Mouse (Mus musculus) gastrocnemius, postnatal 14 days (tissue): ENCODE data around the gene Prkcg. TPM values are rescaled to one million over a fixed set of nuclear protein-coding genes. Genes with fewer than 3 reads are reported as not detected.
"Not testable (repeated sequence)": the region's sequence is repeated elsewhere in the genome, so short reads cannot be mapped to it uniquely, and the experiment has no call there.

ENCODE experiments used
- DNase-seq: peaks from one replicate; pipeline ENCODE4 v3.0.0; 2021; ENCODE audit warnings: mixed read lengths
- intact Hi-C: fragments of 180-260 bp; cut with DNase I; formaldehyde crosslinking; loops from one replicate; pipeline ENCODE4 v1.15.1; 2025; ENCODE audit warnings: low total_unique reads
- long read RNA-seq, 2 experiments: library from polyadenylated mRNA; stranded (forward); transcript quantifications; one replicate each; pipeline ENCODE4 v2.0.0; 2021
- total RNA-seq, 2 experiments: library from RNA; stranded (reverse); gene quantifications; 2 replicates each; pipeline ENCODE4 v1.2.3; 2021

The Prkcg gene
- 1 to 10 TPM; 2.1 to 2.3 TPM for total RNA-seq
- long read RNA-seq, experiment 1, partial matches to known transcripts, result 0 of 2 reads
- long read RNA-seq, experiment 1, other reads (novel, unspliced or antisense), result 2 of 2 reads
- long read RNA-seq, experiment 2, partial matches to known transcripts, result 0 of 1 reads
- long read RNA-seq, experiment 2, other reads (novel, unspliced or antisense), result 1 of 1 reads

- intact Hi-C loops, result no loop called here
- DNase-seq, result peak; percentile 84
Observed at GRCm38 (mm10) chr7:3288976-3289970, at the start of gene Prkcg, which contains the start of gene Myadm. Gene Prkcg (plus strand): TSS chr7:3289179. Gene Myadm (plus strand): TSS chr7:3289080.

GRCm38 (mm10) chr7:3239193-3239592 lies 49.8 kb upstream of the Prkcg start:
- no peak for DNase-seq
- intact Hi-C loops, result no loop called here

GRCm38 (mm10) chr7:3260701-3261100 lies 28.3 kb upstream of the Prkcg start:
- intact Hi-C loops, result no loop called here

GRCm38 (mm10) chr7:3261446-3261845 lies 27.5 kb upstream of the Prkcg start:
- no peak for DNase-seq
- intact Hi-C loops, result no loop called here

More at GRCm38 (mm10) chr7:3260701-3261100, 28.3 kb upstream of the Prkcg start:
- no peak for DNase-seq

- intact Hi-C loops, result no loop called here
- DNase-seq, result peak; percentile 30
Observed at GRCm38 (mm10) chr7:3262789-3263188, 26.2 kb upstream of the Prkcg start.

DNA sequence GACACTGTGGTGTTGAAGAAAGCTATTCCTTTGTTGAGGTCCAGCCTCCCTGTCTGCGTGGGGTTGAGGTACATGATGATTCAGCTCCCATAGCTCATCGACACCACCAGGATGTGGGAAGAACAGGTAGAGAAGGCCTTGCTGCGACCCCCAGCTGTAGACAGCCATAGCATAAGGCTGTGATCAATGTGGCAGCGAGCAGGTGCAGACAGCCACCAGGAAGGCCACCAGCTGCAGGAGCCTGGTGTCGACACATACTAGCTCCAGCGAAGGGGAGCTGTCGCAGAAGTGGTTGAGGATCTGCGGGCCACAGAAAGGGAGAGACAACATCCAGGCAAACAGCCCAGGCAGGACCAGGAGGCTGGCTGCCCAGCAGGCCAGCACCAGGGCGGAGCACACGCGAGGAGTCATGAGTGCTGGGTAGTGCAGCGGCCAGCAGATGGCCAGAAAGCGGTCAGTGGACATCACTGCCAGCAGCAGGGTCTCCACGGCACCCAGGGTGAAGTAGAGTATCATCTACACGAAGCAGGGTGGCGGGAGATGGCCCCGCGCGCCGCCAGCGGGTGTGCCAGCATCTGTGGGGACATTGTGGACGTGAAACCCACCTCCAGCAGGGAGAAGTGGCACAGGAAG lies 24.5 kb upstream of the Prkcg start:
- no peak for DNase-seq
- intact Hi-C loops, result no loop called here

- DNase-seq, result no peak
- intact Hi-C loops, result no loop called here
Observed at GRCm38 (mm10) chr7:3265311-3265710, 23.7 kb upstream of the Prkcg start.

GRCm38 (mm10) chr7:3267261-3267660 lies 21.7 kb upstream of the Prkcg start:
- intact Hi-C loops, result no loop called here
- no peak for DNase-seq

DNA sequence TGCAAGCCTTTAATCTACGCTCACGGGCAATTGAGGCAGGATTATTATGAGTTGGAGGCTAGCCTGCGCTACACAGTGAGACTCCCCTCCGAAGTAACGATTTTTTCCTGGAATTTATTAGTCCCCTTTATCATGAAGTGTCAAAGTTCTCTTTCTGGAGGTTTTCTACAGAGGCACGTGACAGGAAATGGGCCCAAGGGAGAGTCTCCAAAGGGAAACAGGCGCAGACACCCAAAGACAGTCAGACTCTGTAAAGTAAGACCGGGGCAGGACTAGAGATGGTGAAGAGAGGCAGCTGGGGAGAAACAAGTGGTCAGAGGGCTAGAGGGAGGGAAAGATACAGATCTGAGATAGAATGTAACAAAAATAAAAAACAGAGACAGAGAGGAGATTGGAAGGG lies 21.1 kb upstream of the Prkcg start:
- DNase-seq, result no peak
- intact Hi-C loops, result no loop called here

GRCm38 (mm10) chr7:3268291-3268690 lies 20.7 kb upstream of the Prkcg start:
- intact Hi-C loops, result no loop called here
- DNase-seq, result no peak

DNA sequence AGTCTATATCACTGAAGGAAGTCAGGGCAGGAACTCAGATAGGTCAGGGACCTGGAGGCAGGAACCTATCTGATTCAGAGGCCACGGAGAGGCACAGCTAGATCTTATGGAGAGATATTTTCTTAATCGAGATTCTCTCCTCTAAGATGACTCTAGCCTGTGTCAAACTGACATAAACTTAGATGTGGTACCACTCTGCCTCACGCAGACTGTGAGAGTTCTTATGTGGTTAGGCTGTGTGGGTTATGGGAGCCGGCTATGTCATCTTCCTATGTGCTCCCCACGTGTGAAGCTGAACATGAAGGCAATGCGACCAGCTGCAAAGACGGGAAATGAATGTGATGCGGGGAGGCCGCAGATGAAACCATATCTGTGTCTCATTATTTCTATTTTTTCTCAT lies 16.8 kb upstream of the Prkcg start:
- intact Hi-C loops, result no loop called here

DNA sequence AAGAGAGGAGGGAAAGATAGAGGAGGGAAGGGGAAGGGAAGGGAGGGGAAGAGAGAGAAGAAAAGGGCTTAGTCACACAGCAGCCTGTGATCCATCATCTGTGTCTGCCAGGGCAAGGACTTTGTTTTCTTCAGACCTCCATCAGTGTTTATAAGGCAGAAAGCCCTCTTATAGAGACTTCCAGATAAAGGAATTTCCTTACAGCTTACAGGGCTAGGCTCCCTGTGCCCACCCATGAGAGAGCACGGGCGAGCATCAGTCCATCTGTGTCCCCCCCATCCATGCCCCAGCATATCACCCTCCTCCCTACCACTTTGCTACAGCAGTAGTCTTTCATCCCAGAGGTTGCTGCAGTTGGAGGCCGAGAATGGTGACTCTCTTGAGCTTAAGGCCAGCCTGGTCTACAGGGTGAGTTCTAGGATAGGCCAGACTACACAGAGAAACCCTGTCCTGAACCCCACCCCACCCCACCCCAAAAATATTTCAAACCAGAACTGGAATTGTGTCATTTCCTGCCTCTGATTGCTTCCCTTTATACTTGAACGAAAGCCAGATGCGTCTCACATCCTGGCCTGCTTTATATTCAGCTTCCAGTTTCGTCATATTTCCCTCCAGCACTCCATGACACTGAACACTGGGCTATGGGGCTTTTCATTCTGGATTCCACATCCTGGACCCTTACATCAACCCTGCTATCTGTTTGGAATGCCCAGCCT lies 13.4 kb upstream of the Prkcg start:
- intact Hi-C loops, result no loop called here
- no peak for DNase-seq

More for the DNA sequence above, 16.8 kb upstream of the Prkcg start:
- DNase-seq, result no peak

DNA sequence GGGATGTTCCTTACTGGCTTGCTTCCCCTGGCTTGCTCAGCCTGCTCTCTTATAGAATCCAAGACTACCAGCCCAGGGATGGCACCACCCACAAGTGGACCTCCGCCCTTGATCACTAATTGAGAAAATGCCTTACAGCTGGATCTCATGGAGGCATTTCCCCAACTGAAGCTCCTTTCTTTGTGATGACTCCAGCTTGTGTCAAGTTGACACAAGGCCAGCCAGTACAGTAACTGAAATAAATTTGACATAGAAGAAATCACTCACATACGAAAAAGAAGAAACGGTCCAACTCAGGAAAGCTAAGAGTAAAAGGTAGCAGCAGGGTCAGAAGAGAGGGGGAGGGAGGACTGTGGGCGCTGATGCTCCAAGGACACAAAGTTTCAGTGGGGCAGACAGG lies 12.2 kb upstream of the Prkcg start:
- intact Hi-C loops, DNase-seq: not testable (repeated sequence)

DNA sequence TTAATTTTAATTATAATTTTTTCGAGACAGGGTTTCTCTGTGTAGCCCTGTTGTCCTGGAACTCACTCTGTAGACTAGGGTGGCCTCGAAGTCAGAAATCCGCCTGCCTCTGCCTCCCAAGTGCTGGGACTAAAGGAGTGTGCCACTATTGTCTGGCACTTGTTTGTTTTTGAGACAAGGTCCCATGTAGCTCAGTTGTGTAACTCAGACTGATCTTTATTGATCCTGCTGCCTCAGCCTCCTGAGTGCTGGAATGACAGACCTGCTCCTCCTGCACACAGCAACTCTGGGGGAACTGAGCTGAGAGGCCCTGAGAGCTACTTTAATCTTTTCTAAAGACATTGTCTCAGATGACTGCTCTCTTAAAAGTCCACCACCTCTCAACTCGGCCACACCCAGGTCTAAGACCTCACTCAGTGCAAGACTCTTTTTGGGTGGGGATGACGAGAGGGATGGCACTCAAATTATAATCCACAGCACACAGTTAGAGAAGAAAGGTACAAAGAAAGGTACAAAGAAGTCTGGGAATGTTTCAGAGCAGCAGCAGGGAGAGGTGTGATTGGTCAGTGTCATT lies 8.8 kb upstream of the Prkcg start:
- intact Hi-C loops, result no loop called here
- DNase-seq, result no peak

DNA sequence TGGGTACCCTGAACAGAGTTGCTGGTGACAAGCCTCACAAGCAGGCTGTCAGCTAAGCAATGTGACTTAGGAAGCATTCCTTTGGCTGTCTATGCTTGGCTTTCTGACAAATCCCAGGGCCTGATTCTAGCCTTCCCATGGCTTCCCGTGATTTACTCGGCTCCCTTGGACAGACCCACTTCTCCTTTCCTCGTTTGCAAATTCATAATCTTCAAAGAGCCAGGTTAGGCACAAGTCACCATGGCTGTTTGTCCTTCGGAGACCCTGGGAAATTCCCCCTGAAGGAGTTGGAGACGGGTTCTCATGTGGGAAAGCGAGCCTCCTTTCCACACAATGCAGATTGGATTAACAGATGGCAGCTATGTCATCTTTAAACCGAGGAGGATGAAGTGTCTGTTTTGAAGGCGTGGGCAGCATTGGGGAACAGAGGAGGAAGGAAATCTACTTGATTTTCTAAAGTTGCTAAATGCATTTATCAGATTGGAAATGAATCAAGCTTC lies 8.3 kb upstream of the Prkcg start:
- intact Hi-C loops, result no loop called here
- no peak for DNase-seq

DNA sequence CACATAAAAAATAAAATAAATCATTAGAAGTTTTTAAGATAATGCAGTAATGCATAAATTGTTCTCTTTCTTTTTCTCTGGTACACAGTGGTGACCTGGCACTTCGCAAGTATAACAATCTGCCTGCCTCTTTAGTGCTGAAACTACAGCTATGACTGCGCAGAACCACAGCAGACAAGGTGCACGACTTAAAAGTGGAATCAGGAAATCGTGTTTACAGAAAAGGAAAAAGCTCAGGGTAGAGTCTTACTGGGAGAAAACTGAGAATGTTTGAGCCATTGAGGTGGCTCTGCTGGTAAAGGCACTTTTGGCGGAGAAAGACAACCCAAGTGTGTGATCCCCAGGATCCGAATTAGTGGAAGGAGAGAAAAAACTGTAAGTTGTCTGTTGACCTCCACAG lies 7.2 kb upstream of the Prkcg start:
- no peak for DNase-seq
- intact Hi-C loops, result no loop called here

DNA sequence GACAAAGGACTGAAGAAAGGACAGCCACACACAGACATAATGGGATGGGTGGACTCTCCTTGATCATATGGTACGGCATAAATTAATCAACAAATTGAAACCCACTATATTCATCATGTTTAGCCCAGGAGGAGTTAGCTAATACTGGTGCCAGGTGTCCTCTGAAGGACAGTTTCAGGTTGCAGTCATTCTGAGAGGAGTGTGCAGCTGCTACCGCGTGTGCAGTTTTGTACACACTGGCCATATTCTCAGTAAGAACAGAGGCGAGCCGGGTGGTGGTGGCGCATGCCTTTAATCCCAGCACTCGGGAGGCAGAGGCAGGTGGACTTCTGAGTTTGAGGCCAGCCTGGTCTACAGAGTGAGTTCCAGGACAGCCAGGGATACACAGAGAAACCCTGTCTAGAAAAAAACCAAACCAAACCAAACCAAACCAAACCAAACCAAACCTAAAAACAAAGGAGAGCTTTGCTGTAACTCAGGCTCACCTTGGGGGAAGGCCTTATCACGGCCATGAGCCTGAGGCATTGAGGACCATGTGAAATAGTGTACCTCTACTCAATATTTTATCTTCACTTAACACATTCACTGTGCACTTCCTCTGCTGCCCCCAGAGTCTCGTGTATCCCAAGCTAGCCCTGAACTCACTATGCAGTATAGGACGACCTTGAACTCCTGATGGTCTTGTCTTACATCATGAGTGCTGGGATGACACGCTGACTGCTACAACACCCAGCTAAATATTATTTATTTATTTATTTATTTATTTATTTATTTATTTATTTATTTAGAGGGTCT lies 5.7 kb upstream of the Prkcg start:
- intact Hi-C loops, result no loop called here
- DNase-seq, result no peak

GRCm38 (mm10) chr7:3284604-3285003 lies 4.4 kb upstream of the Prkcg start:
- intact Hi-C loops, result no loop called here
- DNase-seq, result no peak
